Mouse (Mus musculus): ENCODE data around the gene Runx2.

DNA sequence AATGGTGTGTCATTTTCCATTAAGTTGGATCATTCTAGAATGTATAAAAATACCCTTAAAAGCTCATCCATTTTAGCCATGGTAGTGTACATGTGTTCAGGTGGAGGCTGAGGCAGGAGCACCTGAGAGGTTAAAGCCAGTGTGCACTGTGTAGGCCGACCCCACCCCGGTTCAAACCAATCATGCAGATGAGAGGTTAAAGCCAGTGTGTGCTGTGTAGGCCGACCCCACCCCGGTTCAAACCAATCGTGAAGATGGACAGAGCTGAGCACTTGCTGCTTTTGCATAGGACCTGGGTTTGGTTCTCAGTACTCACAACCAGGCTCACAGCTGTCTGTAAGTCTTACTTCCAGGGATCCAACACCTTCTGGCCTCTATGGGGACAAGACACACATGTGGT, 7.3 kb upstream of the Runx2 start:
- TF ChIP-seq CTCF (IDR thresholded peaks at IDR 0.05; ENCODE audit: insufficient read depth, low read depth, low read length) (no peak), POLR2A (IDR thresholded peaks at IDR 0.05; ENCODE audit: insufficient read depth, low read depth, low read length) (no peak)

All from olfactory bulb, adult 2 months (tissue).